Mouse (Mus musculus): ENCODE results near the gene Pde4b. TPM values are rescaled to one million over a fixed set of nuclear protein-coding genes. Genes with fewer than 3 reads are reported as not detected.
A peak's percentile ranks its signal among the peaks of the same experiment; 100 is the strongest.

Pde4b gene
- polyA plus RNA-seq, 1 experiment = 2.7 TPM

DNA sequence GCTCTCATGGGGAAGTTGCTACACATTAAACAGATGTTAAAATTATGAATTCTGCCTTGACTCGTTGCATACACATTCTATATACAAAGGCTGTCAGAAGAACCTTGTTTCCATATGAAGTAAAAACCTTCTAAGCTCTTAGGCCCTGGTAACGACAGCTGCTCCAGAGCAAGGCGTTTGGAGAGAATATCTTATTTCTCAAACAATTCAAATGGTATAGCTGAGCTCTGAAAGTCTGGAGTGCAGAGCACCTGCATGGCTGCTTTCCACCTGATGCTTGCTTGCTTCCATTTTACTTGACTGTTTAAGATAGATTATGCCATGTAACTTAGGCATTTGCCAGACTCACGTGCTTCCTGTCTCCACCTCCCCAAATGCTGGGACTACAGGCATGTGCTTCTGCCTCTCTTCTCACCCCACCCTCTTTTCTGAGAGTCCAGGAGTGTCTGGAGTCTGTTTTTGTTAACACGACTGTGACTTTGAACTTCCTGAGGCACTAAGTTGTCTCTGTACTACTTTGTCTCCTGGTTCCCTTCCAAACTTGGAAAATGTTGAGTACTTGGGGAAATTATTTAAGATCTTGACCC lies 229.4 kb downstream of the Pde4b start:
- Histone ChIP-seq H3ac (ENCODE audit: control insufficient read depth, insufficient read length, low read depth) (no peak overlapping the region), H3K4me3 (ENCODE audit: insufficient read depth, poor library complexity, severe bottlenecking) (no peak overlapping the region), H3K79me2 (ENCODE audit: control insufficient read depth, insufficient read depth) (no peaks in the 10 kb centered on the region), H3K79me3 (ENCODE audit: low read depth) (no peaks in the 10 kb centered on the region), H3K36me3 (ENCODE audit: control insufficient read depth, insufficient read depth) (no peaks in the 10 kb centered on the region), H3K27me3 (ENCODE audit: control insufficient read depth, insufficient read depth, insufficient read length) (no peaks in the 10 kb centered on the region)
- TF ChIP-seq MYOG (IDR thresholded peaks at IDR 0.05; ENCODE audit: control insufficient read depth, extremely low read depth, insufficient read length) (no peak), MYOD1 (IDR thresholded peaks at IDR 0.05; ENCODE audit: control insufficient read depth, insufficient read length, low read depth) (no peak), CTCF (IDR thresholded peaks at IDR 0.05; ENCODE audit: control insufficient read depth, insufficient read depth, insufficient read length) (no peak), USF1 (IDR thresholded peaks at IDR 0.05; ENCODE audit: low read depth) (no peak), FOSL1 (IDR thresholded peaks at IDR 0.05; ENCODE audit: insufficient read depth, low read length, poor library complexity, severe bottlenecking) (no peak), MAX (IDR thresholded peaks at IDR 0.05) (no peak), CEBPB (IDR thresholded peaks at IDR 0.05; ENCODE audit: low read depth) (no peak)

DNA sequence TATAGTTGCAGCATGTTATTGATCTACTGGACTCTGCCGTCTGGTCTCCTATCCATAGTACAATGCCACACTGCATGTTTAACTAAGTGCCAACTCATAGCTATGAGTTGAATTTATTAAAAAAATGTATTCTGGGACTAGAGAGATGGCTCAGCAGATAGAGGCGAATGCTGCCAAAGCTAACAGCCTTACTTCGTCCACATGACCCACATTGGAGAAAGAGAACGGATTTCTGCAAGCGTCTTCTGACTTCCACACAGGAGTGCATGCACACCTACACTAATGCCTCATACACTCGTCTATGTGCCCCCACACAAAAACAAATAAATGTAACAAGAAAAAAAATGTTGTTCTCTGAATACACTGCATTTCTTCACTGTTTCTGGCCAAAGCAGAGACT lies 231.3 kb downstream of the Pde4b start:
- Histone ChIP-seq H3K79me3 (ENCODE audit: low read depth) (no peaks in the 10 kb centered on the region), H3ac (ENCODE audit: control insufficient read depth, insufficient read length, low read depth) (no peak overlapping the region), H3K4me3 (ENCODE audit: insufficient read depth, poor library complexity, severe bottlenecking) (no peak overlapping the region), H3K27me3 (ENCODE audit: control insufficient read depth, insufficient read depth, insufficient read length) (no peaks in the 10 kb centered on the region), H3K79me2 (ENCODE audit: control insufficient read depth, insufficient read depth) (no peaks in the 10 kb centered on the region), H3K36me3 (ENCODE audit: control insufficient read depth, insufficient read depth) (no peaks in the 10 kb centered on the region)
- TF ChIP-seq FOSL1 (IDR thresholded peaks at IDR 0.05; ENCODE audit: insufficient read depth, low read length, poor library complexity, severe bottlenecking) = no peak
- TF ChIP-seq MYOG (IDR thresholded peaks at IDR 0.05; ENCODE audit: control insufficient read depth, extremely low read depth, insufficient read length) = no peak
- no peak for TF ChIP-seq MYOD1 (IDR thresholded peaks at IDR 0.05; ENCODE audit: control insufficient read depth, insufficient read length, low read depth)
- TF ChIP-seq MAX (IDR thresholded peaks at IDR 0.05) = no peak
- TF ChIP-seq CTCF (IDR thresholded peaks at IDR 0.05; ENCODE audit: control insufficient read depth, insufficient read depth, insufficient read length) = no peak
- no peak for TF ChIP-seq CEBPB (IDR thresholded peaks at IDR 0.05; ENCODE audit: low read depth)
- no peak for TF ChIP-seq USF1 (IDR thresholded peaks at IDR 0.05; ENCODE audit: low read depth)

DNA sequence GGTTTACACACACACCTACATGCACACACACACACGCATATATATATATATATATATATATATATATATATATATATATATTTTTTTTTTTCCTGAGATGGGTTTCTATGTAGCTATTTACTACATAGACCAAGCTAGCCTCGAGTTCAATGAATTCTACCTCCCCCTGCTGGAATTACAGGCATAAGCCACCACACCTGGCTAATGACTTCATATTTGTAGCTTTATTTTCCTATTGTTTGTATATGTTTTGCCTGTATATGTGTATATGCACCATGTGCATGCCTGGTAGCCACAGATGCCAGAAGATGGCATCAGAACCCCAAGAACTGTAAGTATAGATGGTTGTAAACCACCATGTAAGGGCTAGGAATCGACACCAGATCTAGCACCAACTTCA lies 234.0 kb downstream of the Pde4b start:
- no peak overlapping the region for H3K4me3 ChIP-seq (ENCODE audit: insufficient read depth, poor library complexity, severe bottlenecking)
- H3K27me3 ChIP-seq (ENCODE audit: control insufficient read depth, insufficient read depth, insufficient read length) = no peaks in the 10 kb centered on the region
- no peaks in the 10 kb centered on the region for H3K79me2 ChIP-seq (ENCODE audit: control insufficient read depth, insufficient read depth)
- no peak overlapping the region for H3ac ChIP-seq (ENCODE audit: control insufficient read depth, insufficient read length, low read depth)
- no peaks in the 10 kb centered on the region for H3K36me3 ChIP-seq (ENCODE audit: control insufficient read depth, insufficient read depth)
- no peaks in the 10 kb centered on the region for H3K79me3 ChIP-seq (ENCODE audit: low read depth)
- TF ChIP-seq MAX (IDR thresholded peaks at IDR 0.05) (no peak), CTCF (IDR thresholded peaks at IDR 0.05; ENCODE audit: control insufficient read depth, insufficient read depth, insufficient read length) (no peak)

DNA sequence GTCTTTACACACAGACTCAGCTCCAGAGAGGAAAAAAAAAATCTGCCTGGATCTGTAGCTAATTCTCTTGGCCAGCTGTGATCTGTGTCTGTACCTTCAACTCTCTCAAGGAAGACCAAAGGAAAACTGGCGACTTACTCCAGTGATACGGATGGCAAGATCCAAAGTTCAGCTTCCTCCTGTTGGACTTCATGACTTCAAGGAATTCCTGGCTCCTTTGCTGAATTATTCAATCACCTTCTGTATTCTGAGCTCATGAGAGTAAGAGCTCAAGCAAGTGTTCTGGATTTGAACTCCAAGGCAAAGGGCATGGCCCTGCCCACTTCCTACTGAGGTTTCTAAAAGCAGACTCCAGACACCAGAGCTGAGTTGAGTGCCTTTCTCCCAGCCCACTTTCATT lies 245.0 kb downstream of the Pde4b start:
- no peaks in the 10 kb centered on the region for H3K79me2 ChIP-seq (ENCODE audit: control insufficient read depth, insufficient read depth)
- no peak overlapping the region for H3K4me3 ChIP-seq (ENCODE audit: insufficient read depth, poor library complexity, severe bottlenecking)
- H3K79me3 ChIP-seq (ENCODE audit: low read depth) = no peaks in the 10 kb centered on the region
- TF ChIP-seq USF1 (IDR thresholded peaks at IDR 0.05; ENCODE audit: low read depth) (no peak), MAX (IDR thresholded peaks at IDR 0.05) (no peak)
- H3ac ChIP-seq (ENCODE audit: control insufficient read depth, insufficient read length, low read depth) = no peak overlapping the region
- H3K27me3 ChIP-seq (ENCODE audit: control insufficient read depth, insufficient read depth, insufficient read length) = no peaks in the 10 kb centered on the region
- no peaks in the 10 kb centered on the region for H3K36me3 ChIP-seq (ENCODE audit: control insufficient read depth, insufficient read depth)

DNA sequence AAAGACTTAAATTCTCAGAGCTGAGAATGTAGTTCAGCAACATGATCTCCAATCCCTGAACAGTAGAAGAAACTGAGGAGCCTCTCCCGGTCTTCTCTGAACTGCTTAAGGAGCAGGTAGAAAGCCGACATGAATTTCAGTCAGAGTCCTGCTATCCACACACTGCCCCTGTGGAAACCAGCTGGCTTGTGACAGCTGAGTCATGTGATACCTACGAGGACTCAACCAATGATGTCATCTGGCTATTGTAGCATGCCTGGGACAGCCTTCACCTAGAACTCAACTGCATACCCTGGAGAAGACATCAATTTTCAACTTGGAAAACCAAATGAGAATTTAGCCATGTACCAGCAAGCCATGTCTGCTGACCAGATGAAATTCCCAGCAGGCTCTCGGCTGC lies 245.5 kb downstream of the Pde4b start:
- Histone ChIP-seq H3K36me3 (ENCODE audit: control insufficient read depth, insufficient read depth) (no peaks in the 10 kb centered on the region), H3K79me3 (ENCODE audit: low read depth) (no peaks in the 10 kb centered on the region), H3K79me2 (ENCODE audit: control insufficient read depth, insufficient read depth) (no peaks in the 10 kb centered on the region), H3K27me3 (ENCODE audit: control insufficient read depth, insufficient read depth, insufficient read length) (no peaks in the 10 kb centered on the region), H3ac (ENCODE audit: control insufficient read depth, insufficient read length, low read depth) (no peak overlapping the region), H3K4me3 (ENCODE audit: insufficient read depth, poor library complexity, severe bottlenecking) (no peak overlapping the region)
- TF ChIP-seq USF1 (IDR thresholded peaks at IDR 0.05; ENCODE audit: low read depth) (peak; percentile 14), CTCF (IDR thresholded peaks at IDR 0.05; ENCODE audit: control insufficient read depth, insufficient read depth, insufficient read length) (no peak)

DNA sequence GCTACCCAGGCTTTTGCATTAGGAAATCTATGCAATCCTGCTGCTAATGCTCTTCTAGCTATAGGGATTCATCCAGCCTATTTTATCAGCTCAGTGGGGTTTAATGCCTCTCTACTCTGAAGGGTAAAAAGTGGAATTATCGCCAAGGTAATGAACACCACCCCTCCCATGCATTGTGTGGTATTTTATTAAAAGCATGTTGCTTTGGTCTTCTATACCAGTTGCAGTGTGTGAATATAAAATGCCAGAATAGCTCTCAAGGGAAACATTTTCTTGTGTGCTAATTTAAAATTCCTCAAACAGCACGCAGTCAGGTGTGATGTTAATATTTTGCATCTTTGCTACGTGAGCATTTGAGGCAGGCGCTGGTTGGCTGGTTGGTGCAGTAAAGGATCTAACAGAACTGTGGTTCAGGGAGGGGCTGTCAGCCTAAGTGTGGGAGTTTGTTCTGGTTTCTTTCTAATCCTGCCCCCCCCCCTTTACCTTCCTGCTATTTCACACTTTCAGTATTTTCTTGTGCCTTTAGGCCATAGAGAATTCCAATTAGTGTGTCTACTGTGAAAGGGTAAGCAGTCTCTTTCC lies 259.7 kb downstream of the Pde4b start:
- no peak overlapping the region for H3K4me3 ChIP-seq (ENCODE audit: insufficient read depth, poor library complexity, severe bottlenecking)
- H3K79me2 ChIP-seq (ENCODE audit: control insufficient read depth, insufficient read depth) = no peaks in the 10 kb centered on the region
- H3K36me3 ChIP-seq (ENCODE audit: control insufficient read depth, insufficient read depth) = no peaks in the 10 kb centered on the region
- H3ac ChIP-seq (ENCODE audit: control insufficient read depth, insufficient read length, low read depth) = no peak overlapping the region
- TF ChIP-seq CTCF (IDR thresholded peaks at IDR 0.05; ENCODE audit: control insufficient read depth, insufficient read depth, insufficient read length) (no peak), MYOG (IDR thresholded peaks at IDR 0.05; ENCODE audit: control insufficient read depth, extremely low read depth, insufficient read length) (no peak), MYOD1 (IDR thresholded peaks at IDR 0.05; ENCODE audit: control insufficient read depth, insufficient read length, low read depth) (no peak)
- H3K79me3 ChIP-seq (ENCODE audit: low read depth) = no peaks in the 10 kb centered on the region
- no peaks in the 10 kb centered on the region for H3K27me3 ChIP-seq (ENCODE audit: control insufficient read depth, insufficient read depth, insufficient read length)

Measured in C2C12 (cell line).